Comparison of ENCODE assay signal across 8 mouse cellular contexts in genomic region chr5:21986311-21986710, GRCm38 (mm10).
A peak's percentile ranks its signal among the peaks of the same experiment; 100 is the strongest.
DNase-seq lines count a peak whose midpoint lies in the region; ATAC-seq and TF ChIP-seq lines count a peak whose summit lies in the region.

No protein-coding gene starts in this region.

- DNase-seq in heart, adult 2 months, result peak in 1 of 2 experiments; percentile 27
- DNase-seq in 3T3-L1 (ENCODE audit: low read depth, low spot score), result peak; percentile 81
- DNase-seq in Muller cell, postnatal 12 days (ENCODE audit: inconsistent ontology term), result peak; percentile 25
- peak; percentile 65 for DNase-seq in cerebellum, adult 9-11 months
- DNase-seq in lung, postnatal 14 days, result peak; percentile 39
- no peak for DNase-seq in ovary, adult 18-20 months (ENCODE audit: low spot score)

- no peak overlapping the region for H3K27ac ChIP-seq in heart, adult 2 months
- no peak overlapping the region for H3K27ac ChIP-seq in heart, embryonic 11.5 days (ENCODE audit: low read depth, low read length)

- no peak for TF ChIP-seq POLR2A in heart, adult 2 months (IDR thresholded peaks at IDR 0.05; ENCODE audit: insufficient read depth, low read depth, low read length)

- TF ChIP-seq EP300 in heart, adult 2 months (IDR thresholded peaks at IDR 0.05; ENCODE audit: insufficient read depth, low read depth, low read length), result no peak

- H3K4me2 ChIP-seq in heart, embryonic 11.5 days, result no peak overlapping the region

- no peak for ATAC-seq in heart, embryonic 11.5 days (replicated peaks; ENCODE audit: insufficient number of reproducible peaks, low FRiP score, low TSS enrichment)
- ATAC-seq in hematopoietic stem cell, adult 5-6 weeks (replicated peaks in 1 of 2; ENCODE audit: insufficient read depth in 1 of 2, low FRiP score in 2 of 2, low TSS enrichment in 1 of 2, low read depth in 1 of 2, poor library complexity in 2 of 2, severe bottlenecking in 2 of 2), result peak; percentile 53 to 75; a peak in 3 of 4 replicates

- peak; percentile 87 for TF ChIP-seq CTCF in heart, adult 2 months (IDR thresholded peaks at IDR 0.05)

- peaks cover 3% of the 10 kb centered on the region; the same call in 1 of the 2 replicates for H3K9me3 ChIP-seq in heart, embryonic 11.5 days (replicated peaks; ENCODE audit: control insufficient read depth, low read length)

- H3K27me3 ChIP-seq in heart, adult 2 months (ENCODE audit: control insufficient read depth, insufficient read depth, low read length), result no peaks in the 10 kb centered on the region
- H3K27me3 ChIP-seq in heart, embryonic 11.5 days (ENCODE audit: control insufficient read depth, insufficient read depth, low read length), result no peaks in the 10 kb centered on the region

- H3K4me1 ChIP-seq in heart, adult 2 months (ENCODE audit: control insufficient read depth, insufficient read depth, low read length), result no peaks in the 10 kb centered on the region
- H3K4me1 ChIP-seq in heart, embryonic 11.5 days (ENCODE audit: control insufficient read depth, insufficient read depth, low read length), result no peaks in the 10 kb centered on the region

- 32% methylated on average over 4 of the region's 4 CpGs for WGBS in heart, adult 2 months
- 42% methylated on average over 4 of the region's 4 CpGs for WGBS in heart, embryonic 11.5 days (ENCODE audit: insufficient replicate concordance)

- no peak overlapping the region for H3K4me3 ChIP-seq in heart, adult 2 months
- no peak overlapping the region for H3K4me3 ChIP-seq in heart, embryonic 11.5 days (ENCODE audit: low read depth, low read length)

- no peak overlapping the region for H3K9ac ChIP-seq in heart, adult 2 months (ENCODE audit: low read depth, low read length)
- no peak overlapping the region for H3K9ac ChIP-seq in heart, embryonic 11.5 days (ENCODE audit: low read depth, low read length)

- H3K79me2 ChIP-seq in heart, adult 2 months (replicated peaks; ENCODE audit: control insufficient read depth, insufficient read depth, low read length), result no peaks in the 10 kb centered on the region

- intact Hi-C loops in heart, adult 2 months (cut with DNase I), result loop anchor here (10.0 kb wide), 1 partner anchor 338 kb away; no protein-coding TSS in a partner anchor

- H3K36me3 ChIP-seq in heart, adult 2 months (ENCODE audit: control insufficient read depth, insufficient read depth, low read length), result no peaks in the 10 kb centered on the region
- no peaks in the 10 kb centered on the region for H3K36me3 ChIP-seq in heart, embryonic 11.5 days (ENCODE audit: control insufficient read depth, insufficient read depth, low read length)
